Mouse (Mus musculus) intestine, embryonic 15.5 days (tissue): ENCODE measurements around the gene Phlda2. TPM values are rescaled to one million over a fixed set of nuclear protein-coding genes. Genes with fewer than 3 reads are reported as not detected.

Source experiments
- ATAC-seq: fragments of 200-750 bp; cut with Nextera tagmentation; 2 replicates; pipeline ENCODE4 v1.8.0; 2017; ENCODE audit warnings: moderate TSS enrichment, moderate library complexity
- H3K27ac ChIP-seq: fragments of 300-500 bp; sonication (generic); 2 replicates; pipeline ENCODE4 v1.5.1; 2015; ENCODE audit warnings: mild to moderate bottlenecking, inconsistent platforms
- H3K27me3 ChIP-seq: fragments of 300-500 bp; sonication (generic); replicated peaks from 2 replicates; pipeline ENCODE4 v1.6.1; 2015; ENCODE audit warnings: inconsistent platforms
- H3K36me3 ChIP-seq: fragments of 300-500 bp; sonication (generic); 2 replicates; pipeline ENCODE4 v1.6.1; 2015; ENCODE audit warnings: inconsistent platforms
- H3K4me1 ChIP-seq: fragments of 300-500 bp; sonication (generic); replicated peaks from 2 replicates; pipeline ENCODE4 v1.6.1; 2015; ENCODE audit warnings: inconsistent platforms
- H3K4me2 ChIP-seq: fragments of 300-500 bp; sonication (generic); replicated peaks from 2 replicates; pipeline ENCODE4 v1.6.1; 2015; ENCODE audit warnings: mild to moderate bottlenecking, inconsistent platforms
- H3K4me3 ChIP-seq: fragments of 300-500 bp; sonication (generic); replicated peaks from 2 replicates; pipeline ENCODE4 v1.5.1; 2015; ENCODE audit warnings: inconsistent platforms
- H3K9ac ChIP-seq: fragments of 300-500 bp; sonication (generic); 2 replicates; pipeline ENCODE4 v1.6.1; 2015; ENCODE audit warnings: inconsistent platforms
- H3K9me3 ChIP-seq: fragments of 300-500 bp; sonication (generic); 2 replicates; pipeline ENCODE4 v1.6.1; 2016; ENCODE audit warnings: inconsistent platforms
- WGBS: fragments of 180-500 bp; shearing (Covaris S2); methylation state at CpG from one replicate; pipeline ENCODE4 v1.1.7; 2015; 5-methylcytosine and 5-hydroxymethylcytosine counted together
- polyA plus RNA-seq: library from polyadenylated mRNA; unstranded; fragments of >200 nt; fragmentation: Nextera tagmentation; extraction: Ambion mirVana; gene quantifications from 2 replicates; pipeline ENCODE4 v1.2.1, GENCODE M21; 2015

The Phlda2 gene
- polyA plus RNA-seq, 1 experiment from 2014 or later = 17.7 TPM

- WGBS = 41% methylated on average over 60 of the region's 60 CpGs
- H3K36me3 ChIP-seq = no peaks in the 10 kb centered on the region
- H3K27ac ChIP-seq = peak overlapping the region; percentile 56
- H3K27me3 ChIP-seq = no peaks in the 10 kb centered on the region
- 0 out of 2 replicates have a peak, but pooled peaks have one; percentile 0 for ATAC-seq
- H3K9ac ChIP-seq = peak overlapping the region; percentile 67
- peaks cover 17% of the 10 kb centered on the region; the same call in 1 of the 2 replicates for H3K9me3 ChIP-seq
- peaks cover 10% of the 10 kb centered on the region; the same call in 1 of the 2 replicates for H3K4me1 ChIP-seq
- H3K4me3 ChIP-seq = peak overlapping the region; percentile 52
- H3K4me2 ChIP-seq = peak overlapping the region; percentile 65
These were observed 42.6 kb downstream of the Phlda2 start for GRCm38 (mm10) chr7:143460217-143460834.

- Histone ChIP-seq H3K9ac (peak overlapping the region; percentile 67), H3K4me2 (peak overlapping the region; percentile 65), H3K27me3 (no peaks in the 10 kb centered on the region), H3K4me1 (peaks cover 6% of the 10 kb centered on the region; the same call in 1 of the 2 replicates), H3K27ac (peak overlapping the region; percentile 56), H3K9me3 (peaks cover 17% of the 10 kb centered on the region; the same call in 1 of the 2 replicates), H3K4me3 (peak overlapping the region; percentile 52), H3K36me3 (no peaks in the 10 kb centered on the region)
- 31% methylated on average over 94 of the region's 100 CpGs for WGBS
- ATAC-seq = peak; percentile 16
These were observed 43.4 kb downstream of the Phlda2 start for GRCm38 (mm10) chr7:143459332-143460211.

DNA sequence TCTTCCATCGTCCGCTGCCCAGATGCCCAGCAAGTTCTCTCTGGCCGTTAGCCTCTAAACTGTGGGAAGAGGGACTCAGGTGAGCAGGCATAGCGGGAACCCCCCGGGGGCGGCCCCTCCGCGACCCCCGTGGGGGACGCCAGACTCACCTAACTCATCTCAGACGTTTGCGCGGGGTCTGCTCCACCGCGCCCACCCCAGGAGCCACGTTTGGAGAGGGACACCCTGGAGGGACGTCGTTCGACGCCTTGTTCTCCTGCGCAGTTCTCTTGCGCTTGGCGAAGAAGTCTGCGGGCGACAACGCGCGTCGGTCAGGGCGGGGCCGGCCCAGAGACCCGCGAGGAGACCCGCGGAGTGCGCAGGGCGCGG is 44.0 kb downstream of the Phlda2 start:
- Histone ChIP-seq H3K9ac (peak overlapping the region; percentile 67), H3K4me2 (peak overlapping the region; percentile 65), H3K36me3 (no peaks in the 10 kb centered on the region), H3K27me3 (no peaks in the 10 kb centered on the region), H3K27ac (peak overlapping the region; percentile 56), H3K9me3 (peaks cover 17% of the 10 kb centered on the region; the same call in 1 of the 2 replicates), H3K4me3 (peak overlapping the region; percentile 52), H3K4me1 (peaks cover 5% of the 10 kb centered on the region; the same call in 1 of the 2 replicates)
- 13% methylated on average over 38 of the region's 38 CpGs for WGBS
- ATAC-seq = no peak

Other genes starting within 250 kb of the Phlda2 start
- gene Cdkn1c, start 42.1 kb downstream of the Phlda2 start, polyA plus RNA-seq = 672 and 702 TPM in 2 replicates
- 11.4 and 13.4 TPM in 2 replicates for gene Slc22a18, start 29.4 kb downstream of the Phlda2 start, polyA plus RNA-seq
- gene Nap1l4, start 46.0 kb upstream of the Phlda2 start, polyA plus RNA-seq = 198 TPM in 2 replicates
- 57.6 and 62.7 TPM in 2 replicates for gene Cars, start 96.9 kb upstream of the Phlda2 start, polyA plus RNA-seq
- 0.35 and 0.38 TPM in 2 replicates for gene Tnfrsf26, start 125.6 kb upstream of the Phlda2 start, polyA plus RNA-seq
- 6.1 and 6.9 TPM in 2 replicates for gene Tnfrsf22, start 146.5 kb upstream of the Phlda2 start, polyA plus RNA-seq
- gene Tnfrsf23, start 182.7 kb upstream of the Phlda2 start, polyA plus RNA-seq = 0.69 and 1.2 TPM in 2 replicates